Mouse (Mus musculus) embryonic facial prominence, embryonic 12.5 days (tissue): ENCODE measurements at regions not wholly inside any gene's neighbourhood (a gene's known extent, or its start where the extent isn't known, plus 50 kb on each side); places are given as distances from the start of the nearest gene placed in this dataset.

Experiments used
- ATAC-seq: fragments of 200-750 bp; cut with Nextera tagmentation; 2 replicates; pipeline ENCODE4 v1.8.0; 2017; ENCODE audit not compliant: insufficient number of reproducible peaks, insufficient read depth, low FRiP score, low TSS enrichment
- H3K27ac ChIP-seq: fragments of 300-500 bp; sonication (generic); 2 replicates; pipeline ENCODE4 v1.5.1; 2016; ENCODE audit warnings: mild to moderate bottlenecking
- H3K27me3 ChIP-seq: fragments of 300-500 bp; sonication (generic); 2 replicates; pipeline ENCODE4 v1.6.1; 2016; ENCODE audit warnings: mild to moderate bottlenecking, moderate library complexity
- H3K36me3 ChIP-seq: fragments of 300-500 bp; sonication (generic); 2 replicates; pipeline ENCODE4 v1.6.1; 2016; ENCODE audit warnings: mild to moderate bottlenecking
- H3K4me1 ChIP-seq: fragments of 300-500 bp; sonication (generic); 2 replicates; pipeline ENCODE4 v1.6.1; 2016
- H3K4me2 ChIP-seq: fragments of 300-500 bp; sonication (generic); replicated peaks from 2 replicates; pipeline ENCODE4 v1.6.1; 2016; ENCODE audit warnings: mild to moderate bottlenecking, moderate library complexity
- H3K4me3 ChIP-seq: fragments of 300-500 bp; sonication (generic); 2 replicates; pipeline ENCODE4 v1.5.1; 2016; ENCODE audit warnings: mild to moderate bottlenecking
- H3K9ac ChIP-seq: fragments of 300-500 bp; sonication (generic); 2 replicates; pipeline ENCODE4 v1.6.1; 2016; ENCODE audit warnings: mild to moderate bottlenecking, moderate library complexity
- H3K9me3 ChIP-seq: fragments of 300-500 bp; sonication (generic); 2 replicates; pipeline ENCODE4 v1.6.1; 2016; ENCODE audit warnings: mild to moderate bottlenecking, moderate library complexity
- WGBS: fragments of 180-500 bp; shearing (Covaris S2); methylation state at CpG from one replicate; pipeline ENCODE4 v1.1.7; 2016; 5-methylcytosine and 5-hydroxymethylcytosine counted together

GRCm38 (mm10) chr3:52797801-52798200, 219.2 kb downstream of the Cog6 start:
- Histone ChIP-seq H3K27me3 (no peaks in the 10 kb centered on the region), H3K9me3 (no peaks in the 10 kb centered on the region), H3K27ac (no peak overlapping the region), H3K9ac (no peak overlapping the region), H3K4me3 (no peak overlapping the region), H3K4me2 (no peak overlapping the region), H3K4me1 (no peaks in the 10 kb centered on the region), H3K36me3 (no peaks in the 10 kb centered on the region)
- ATAC-seq, result no peak
- 49% methylated on average over 6 of the region's 6 CpGs for WGBS

GRCm38 (mm10) chr3:52797164-52797563, 219.9 kb downstream of the Cog6 start:
- Histone ChIP-seq H3K9me3 (no peaks in the 10 kb centered on the region), H3K27me3 (no peaks in the 10 kb centered on the region), H3K4me3 (no peak overlapping the region), H3K4me1 (no peaks in the 10 kb centered on the region), H3K36me3 (no peaks in the 10 kb centered on the region), H3K4me2 (no peak overlapping the region), H3K9ac (no peak overlapping the region), H3K27ac (no peak overlapping the region)
- ATAC-seq, result no peak
- 85% methylated on average over 4 of the region's 4 CpGs for WGBS

DNA sequence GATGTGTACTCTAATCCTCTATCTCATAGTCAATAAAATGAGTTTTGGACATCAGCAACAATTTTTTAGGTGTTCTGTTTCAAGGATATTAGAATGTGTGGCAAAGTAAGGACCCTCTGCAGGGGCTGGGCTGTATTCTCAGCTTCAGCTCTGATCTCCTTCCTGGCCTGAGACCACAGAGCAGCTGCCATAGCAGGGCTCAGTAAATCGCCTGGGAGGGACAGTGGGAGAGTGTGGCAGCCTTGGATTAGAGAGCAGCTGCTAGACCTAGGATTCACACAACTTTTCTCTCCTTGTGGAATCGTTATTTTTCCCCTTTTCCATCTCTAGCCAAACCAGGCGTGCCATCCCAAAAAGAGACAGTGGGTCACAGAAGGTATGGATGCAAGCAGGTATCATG, 222.8 kb downstream of the Cog6 start:
- H3K9me3 ChIP-seq, result no peaks in the 10 kb centered on the region
- H3K4me3 ChIP-seq, result no peak overlapping the region
- WGBS, result 61% methylated on average over 3 of the region's 3 CpGs

DNA sequence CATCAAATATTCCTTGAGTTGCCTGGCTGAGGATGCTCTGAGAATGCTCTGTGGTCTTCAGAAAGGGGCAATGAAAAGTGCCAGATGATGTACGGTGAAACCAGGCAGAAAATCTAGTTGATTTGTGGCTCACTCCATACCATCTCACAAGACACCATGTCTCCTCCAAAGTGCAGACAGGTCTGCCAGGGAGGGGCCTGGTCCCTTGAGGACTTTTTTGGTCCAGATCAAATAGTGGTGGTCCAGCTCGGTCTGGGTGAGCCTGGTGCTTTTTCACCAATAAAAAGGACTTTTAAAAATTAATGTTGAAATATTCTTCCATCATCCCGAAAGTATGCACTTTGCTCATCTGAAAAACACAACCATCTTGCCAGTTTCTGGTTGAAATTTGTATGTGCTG, 224.2 kb downstream of the Cog6 start:
- Histone ChIP-seq H3K9me3 (no peaks in the 10 kb centered on the region), H3K27ac (no peak overlapping the region), H3K27me3 (no peaks in the 10 kb centered on the region), H3K4me3 (no peak overlapping the region), H3K9ac (no peak overlapping the region), H3K4me1 (no peaks in the 10 kb centered on the region), H3K36me3 (no peaks in the 10 kb centered on the region), H3K4me2 (no peak overlapping the region)
- 84% methylated on average over 3 of the region's 3 CpGs for WGBS
- no peak for ATAC-seq

More for the DNA sequence above, 222.8 kb downstream of the Cog6 start:
- H3K9ac ChIP-seq, result no peak overlapping the region
- no peaks in the 10 kb centered on the region for H3K27me3 ChIP-seq
- H3K27ac ChIP-seq, result no peak overlapping the region
- no peaks in the 10 kb centered on the region for H3K36me3 ChIP-seq
- ATAC-seq, result no peak
- no peaks in the 10 kb centered on the region for H3K4me1 ChIP-seq
- no peak overlapping the region for H3K4me2 ChIP-seq

DNA sequence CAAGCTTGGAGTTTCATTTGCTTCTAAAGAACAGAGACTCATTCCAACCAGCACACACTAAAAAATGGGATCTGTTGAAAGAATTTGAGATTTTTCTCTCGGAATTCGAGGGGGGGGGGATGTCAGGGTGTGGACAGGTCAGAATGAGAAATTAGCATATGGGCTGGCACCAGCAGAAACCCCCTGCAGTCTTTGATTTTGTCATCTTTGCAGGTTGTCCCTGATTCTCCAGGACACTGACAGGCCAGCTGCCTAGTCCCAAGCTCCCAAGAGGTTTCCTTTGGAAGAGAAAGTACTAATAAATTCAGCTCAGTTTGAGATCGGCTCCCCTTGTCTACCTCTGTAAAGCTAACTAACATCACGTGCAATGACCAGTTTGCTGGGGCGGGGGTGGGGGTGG, 224.9 kb downstream of the Cog6 start:
- WGBS, result 41% methylated on average over 5 of the region's 5 CpGs
- H3K9me3 ChIP-seq, result no peaks in the 10 kb centered on the region

DNA sequence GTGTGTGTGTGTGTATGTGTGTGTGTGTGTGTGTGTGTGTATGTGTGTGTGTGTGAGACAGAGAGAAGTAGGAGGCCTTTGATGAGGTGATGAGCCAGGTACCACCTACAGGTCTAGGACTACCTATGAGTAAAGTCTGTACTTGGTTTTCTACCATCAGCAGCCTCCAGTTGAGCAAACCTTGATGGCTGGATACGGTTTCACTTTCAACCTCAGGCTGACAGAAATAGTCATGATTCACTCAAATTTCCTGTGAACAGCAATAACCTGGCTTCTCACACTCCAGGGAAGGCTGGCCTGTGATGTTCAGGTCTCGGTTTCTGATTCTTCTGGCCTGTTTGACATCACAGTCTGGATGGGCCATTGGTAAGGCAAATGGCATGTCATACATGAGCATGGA, 226.1 kb downstream of the Cog6 start:
- no peaks in the 10 kb centered on the region for H3K27me3 ChIP-seq
- no peak overlapping the region for H3K9ac ChIP-seq
- no peaks in the 10 kb centered on the region for H3K9me3 ChIP-seq
- no peak overlapping the region for H3K4me2 ChIP-seq
- ATAC-seq, result no peak
- no peak overlapping the region for H3K27ac ChIP-seq
- WGBS, result 95% methylated on average over 2 of the region's 2 CpGs
- no peaks in the 10 kb centered on the region for H3K36me3 ChIP-seq
- no peaks in the 10 kb centered on the region for H3K4me1 ChIP-seq
- H3K4me3 ChIP-seq, result no peak overlapping the region

More for the DNA sequence above, 224.9 kb downstream of the Cog6 start:
- H3K27ac ChIP-seq, result no peak overlapping the region
- no peak overlapping the region for H3K4me2 ChIP-seq
- H3K4me3 ChIP-seq, result no peak overlapping the region
- ATAC-seq, result no peak
- no peak overlapping the region for H3K9ac ChIP-seq
- no peaks in the 10 kb centered on the region for H3K27me3 ChIP-seq
- H3K36me3 ChIP-seq, result no peaks in the 10 kb centered on the region
- H3K4me1 ChIP-seq, result no peaks in the 10 kb centered on the region

- no peak overlapping the region for H3K4me2 ChIP-seq
- WGBS, result 91% methylated on average over 10 of the region's 10 CpGs
Measured at GRCm38 (mm10) chr3:52787964-52788760, 228.9 kb downstream of the Cog6 start.

GRCm38 (mm10) chr3:52785595-52785994, 231.4 kb downstream of the Cog6 start:
- Histone ChIP-seq H3K4me3 (no peak overlapping the region), H3K4me1 (no peaks in the 10 kb centered on the region), H3K4me2 (no peak overlapping the region), H3K9me3 (no peaks in the 10 kb centered on the region), H3K36me3 (no peaks in the 10 kb centered on the region), H3K27ac (no peak overlapping the region), H3K27me3 (no peaks in the 10 kb centered on the region), H3K9ac (no peak overlapping the region)
- ATAC-seq, result no peak
- 63% methylated on average over 1 of the region's 1 CpGs for WGBS

More at GRCm38 (mm10) chr3:52787964-52788760, 228.9 kb downstream of the Cog6 start:
- Histone ChIP-seq H3K4me1 (no peaks in the 10 kb centered on the region), H3K36me3 (no peaks in the 10 kb centered on the region), H3K27me3 (no peaks in the 10 kb centered on the region), H3K27ac (no peak overlapping the region), H3K9me3 (no peaks in the 10 kb centered on the region), H3K4me3 (no peak overlapping the region), H3K9ac (no peak overlapping the region)
- no peak for ATAC-seq

DNA sequence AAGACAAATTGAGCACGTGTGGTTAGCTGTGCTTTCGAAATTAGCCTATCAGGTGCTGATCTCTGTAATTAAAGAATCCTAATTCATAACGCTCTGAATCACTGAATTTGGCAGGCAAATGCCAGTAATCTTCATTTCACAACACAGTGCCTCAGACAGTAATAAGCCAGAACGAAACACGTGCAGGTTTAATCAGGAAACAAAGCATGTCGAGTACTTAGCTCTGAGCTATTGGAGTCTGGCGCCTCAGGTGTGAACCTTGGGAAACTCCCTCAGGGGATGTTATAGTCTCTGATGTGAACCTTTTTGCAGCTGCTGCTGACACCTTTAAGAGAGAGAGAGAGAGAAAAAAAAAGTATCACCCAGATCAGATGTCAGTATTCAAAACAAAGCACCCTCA, 232.6 kb downstream of the Cog6 start:
- 60% methylated on average over 7 of the region's 7 CpGs for WGBS

DNA sequence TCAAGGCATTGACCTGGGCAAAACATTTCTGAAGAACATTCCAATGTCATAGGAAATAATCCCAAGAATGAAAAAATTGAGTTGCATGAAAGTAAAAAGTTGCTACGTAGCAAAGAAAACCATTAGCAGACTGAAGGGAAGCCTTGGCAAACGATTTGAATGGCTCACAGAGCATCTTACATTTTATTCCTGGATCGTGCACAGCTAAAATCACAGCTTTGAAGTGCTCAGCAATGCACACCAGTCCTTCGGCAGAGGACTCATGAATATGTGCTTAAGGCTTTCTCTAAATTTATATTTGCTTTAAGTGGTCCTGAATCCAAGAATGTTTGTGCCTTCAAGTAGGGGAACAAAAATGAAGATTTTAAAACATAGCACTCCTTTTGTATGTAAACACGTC, 234.5 kb downstream of the Cog6 start:
- no peak overlapping the region for H3K4me3 ChIP-seq
- H3K9me3 ChIP-seq, result no peaks in the 10 kb centered on the region
- ATAC-seq, result no peak
- 86% methylated on average over 5 of the region's 5 CpGs for WGBS
- H3K27ac ChIP-seq, result no peak overlapping the region
- H3K4me1 ChIP-seq, result no peaks in the 10 kb centered on the region
- no peak overlapping the region for H3K9ac ChIP-seq
- no peak overlapping the region for H3K4me2 ChIP-seq
- no peaks in the 10 kb centered on the region for H3K27me3 ChIP-seq
- no peaks in the 10 kb centered on the region for H3K36me3 ChIP-seq

More for the DNA sequence above, 232.6 kb downstream of the Cog6 start:
- no peaks in the 10 kb centered on the region for H3K36me3 ChIP-seq
- no peak overlapping the region for H3K4me2 ChIP-seq
- H3K9ac ChIP-seq, result no peak overlapping the region
- no peaks in the 10 kb centered on the region for H3K27me3 ChIP-seq
- H3K27ac ChIP-seq, result no peak overlapping the region
- no peak for ATAC-seq
- H3K4me1 ChIP-seq, result no peaks in the 10 kb centered on the region
- no peak overlapping the region for H3K4me3 ChIP-seq
- H3K9me3 ChIP-seq, result no peaks in the 10 kb centered on the region

DNA sequence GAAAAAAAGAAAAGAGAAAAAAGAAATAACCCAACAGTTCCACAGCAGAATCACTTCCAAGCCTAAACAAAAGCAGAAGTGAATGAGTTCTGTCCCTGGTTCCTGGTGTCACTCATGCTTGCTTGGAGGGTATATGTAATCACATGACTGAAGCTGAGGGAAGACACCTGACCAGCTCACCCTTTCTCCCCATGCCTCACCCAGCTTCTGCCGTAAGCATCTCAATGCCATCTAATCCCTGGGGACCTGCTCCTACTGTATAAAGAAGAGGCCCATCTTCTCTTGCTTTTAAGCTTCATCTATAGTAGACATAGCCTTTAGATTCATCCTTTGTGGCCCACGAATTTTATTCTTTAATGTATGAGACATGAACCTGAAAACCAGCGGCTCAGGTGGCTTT, 235.5 kb downstream of the Cog6 start:
- no peak overlapping the region for H3K27ac ChIP-seq
- no peaks in the 10 kb centered on the region for H3K36me3 ChIP-seq
- ATAC-seq, result no peak
- H3K4me1 ChIP-seq, result no peaks in the 10 kb centered on the region
- 84% methylated on average over 3 of the region's 3 CpGs for WGBS
- H3K9ac ChIP-seq, result no peak overlapping the region
- H3K4me2 ChIP-seq, result no peak overlapping the region
- H3K4me3 ChIP-seq, result no peak overlapping the region
- H3K9me3 ChIP-seq, result no peaks in the 10 kb centered on the region
- no peaks in the 10 kb centered on the region for H3K27me3 ChIP-seq

- H3K4me2 ChIP-seq, result no peak overlapping the region
- no peaks in the 10 kb centered on the region for H3K36me3 ChIP-seq
- H3K27me3 ChIP-seq, result no peaks in the 10 kb centered on the region
- H3K9ac ChIP-seq, result no peak overlapping the region
- no peaks in the 10 kb centered on the region for H3K9me3 ChIP-seq
- 59% methylated on average over 8 of the region's 8 CpGs for WGBS
- no peak overlapping the region for H3K4me3 ChIP-seq
- no peak for ATAC-seq
- no peaks in the 10 kb centered on the region for H3K4me1 ChIP-seq
- no peak overlapping the region for H3K27ac ChIP-seq
Measured at GRCm38 (mm10) chr3:52780356-52780755, 236.7 kb downstream of the Cog6 start.
